Mouse (Mus musculus) induced T-regulatory cell, adult 2 months (primary cell): ENCODE results near the gene Slu7.

Source experiments
- DNase-seq: peaks from one replicate; pipeline ENCODE4 v3.0.0-alpha.2; 2012; ENCODE audit warnings: low read depth

Slu7 gene

DNA sequence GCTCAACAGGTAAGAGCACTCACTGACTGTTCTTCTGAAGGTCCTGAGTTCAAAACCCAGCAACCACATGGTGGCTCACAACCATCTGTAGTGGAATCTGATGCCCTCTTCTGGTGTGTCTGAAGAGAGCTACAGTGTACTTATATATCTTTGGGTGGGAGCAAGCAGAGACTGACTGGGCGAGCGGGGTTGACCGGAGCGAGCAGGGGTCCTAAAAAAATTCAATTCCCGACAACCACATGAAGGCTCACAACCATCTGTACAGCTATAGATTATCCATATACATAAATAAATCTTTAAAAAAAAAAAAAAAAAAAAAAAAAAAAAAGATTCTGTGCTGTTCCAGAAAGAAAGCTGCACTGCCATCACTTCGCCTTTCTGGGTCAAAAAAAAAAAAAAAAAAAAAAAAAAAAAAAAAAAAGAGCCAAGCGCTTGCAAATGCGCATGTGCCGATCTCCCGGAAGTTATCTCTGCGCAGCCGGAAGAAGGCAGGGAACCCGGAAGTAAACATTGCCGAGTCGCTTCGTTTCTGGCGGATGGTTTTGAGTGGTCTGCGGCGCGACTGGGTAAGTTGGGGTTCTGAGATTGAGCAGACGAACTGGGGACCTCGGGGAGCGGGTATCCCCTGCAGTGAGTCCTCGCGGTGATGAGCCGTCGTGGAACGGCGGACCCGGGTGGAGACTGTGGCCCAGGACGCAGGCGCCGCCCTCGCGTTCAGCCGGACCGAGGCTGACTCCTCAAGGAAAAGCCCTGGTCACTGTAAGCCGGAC is at the start of gene Slu7:
Slu7 (plus strand) TSS at position 491 of the 770 bp plus-strand sequence.
- DNase-seq, result peak; percentile 93

DNA sequence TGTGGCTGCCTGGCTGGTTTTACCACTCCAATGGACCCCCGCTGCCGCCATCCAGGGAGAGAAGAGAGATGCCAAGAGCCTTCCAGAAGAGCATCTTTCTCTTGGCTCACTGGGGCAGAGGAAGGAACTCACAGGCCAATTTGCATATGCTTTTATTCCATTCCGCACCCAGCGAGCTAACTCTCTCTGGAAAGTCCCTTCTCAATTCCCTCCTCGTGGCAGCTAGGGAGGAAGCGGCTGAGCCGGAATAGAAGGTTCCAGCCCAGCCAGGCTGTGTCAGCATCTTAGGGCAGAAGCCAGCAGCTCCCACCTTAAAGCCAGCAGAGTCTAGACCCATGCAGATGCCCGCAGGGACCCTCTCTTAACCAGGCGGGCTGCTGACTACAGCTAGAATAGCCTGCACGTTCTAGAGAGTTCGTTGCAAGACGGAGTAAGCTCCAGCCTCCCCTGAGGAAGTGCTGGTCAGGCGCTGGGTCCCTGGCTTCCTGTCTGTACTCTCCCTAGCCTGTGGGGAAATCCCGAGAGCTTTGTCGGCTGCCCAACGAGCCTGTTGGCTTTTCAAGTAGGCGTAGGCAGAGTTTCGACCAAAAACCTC is 48.4 kb upstream of the Slu7 start:
- peak; percentile 95 for DNase-seq

DNA sequence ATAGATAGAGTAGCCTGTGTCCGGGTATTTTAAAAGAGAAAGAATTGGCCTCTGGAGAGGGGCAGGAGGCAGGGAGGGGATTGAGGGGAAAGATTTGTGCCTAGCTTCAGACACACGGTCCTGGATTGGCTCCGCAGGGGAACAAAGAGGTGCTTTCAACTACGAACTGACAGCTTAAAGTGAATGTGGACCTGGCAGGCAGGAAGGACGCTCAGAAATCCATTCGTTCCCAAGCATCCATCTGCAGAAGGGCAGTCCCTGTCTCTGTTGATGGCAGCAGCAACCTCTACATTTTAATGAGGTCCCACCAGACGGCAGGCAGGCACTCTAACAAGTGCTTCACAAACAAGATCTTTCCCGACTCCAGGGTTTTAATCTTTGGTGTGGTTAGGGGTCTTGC is 47.8 kb upstream of the Slu7 start:
- DNase-seq, result no peak

DNA sequence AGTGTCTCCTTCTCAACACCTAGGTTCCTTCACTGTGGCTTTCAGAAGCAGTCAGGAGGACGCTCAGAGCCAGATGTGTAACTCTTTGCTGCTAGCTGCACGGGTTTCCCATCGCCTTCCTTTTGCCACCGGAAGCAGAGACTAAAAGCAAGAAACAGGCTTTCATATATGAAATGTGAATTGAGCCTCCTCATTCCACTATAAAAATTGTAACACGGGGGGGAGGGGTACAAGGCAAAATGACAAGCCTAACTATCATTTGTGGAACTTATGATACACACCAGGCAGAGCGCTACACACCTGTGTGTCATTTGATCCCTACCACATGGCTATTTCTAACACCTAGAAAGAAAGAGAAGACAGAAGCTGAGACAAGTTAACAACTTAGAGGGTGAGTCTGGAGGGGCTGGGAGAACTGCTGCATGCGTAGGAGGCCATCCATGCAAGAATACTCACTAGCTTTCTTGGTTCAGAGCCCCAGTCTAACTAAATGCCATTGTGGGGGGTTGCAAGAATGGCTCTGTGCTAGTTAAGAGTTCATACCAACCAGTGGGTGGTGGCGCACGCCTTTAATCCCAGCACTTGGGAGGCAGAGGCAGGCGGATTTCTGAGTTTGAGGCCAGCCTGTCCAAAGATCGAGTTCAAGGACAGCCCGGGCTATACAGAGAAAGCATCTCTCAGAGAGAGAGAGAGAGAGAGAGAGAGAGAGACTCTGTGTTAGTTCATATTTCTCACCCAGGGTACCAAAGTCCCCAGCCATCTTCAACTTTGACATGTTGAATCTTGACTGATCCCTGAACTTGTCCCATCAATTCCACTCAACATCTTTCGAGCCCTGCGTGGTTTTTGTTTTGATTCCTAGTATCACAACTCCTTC is 46.3 kb upstream of the Slu7 start:
- peak; percentile 79 for DNase-seq

DNA sequence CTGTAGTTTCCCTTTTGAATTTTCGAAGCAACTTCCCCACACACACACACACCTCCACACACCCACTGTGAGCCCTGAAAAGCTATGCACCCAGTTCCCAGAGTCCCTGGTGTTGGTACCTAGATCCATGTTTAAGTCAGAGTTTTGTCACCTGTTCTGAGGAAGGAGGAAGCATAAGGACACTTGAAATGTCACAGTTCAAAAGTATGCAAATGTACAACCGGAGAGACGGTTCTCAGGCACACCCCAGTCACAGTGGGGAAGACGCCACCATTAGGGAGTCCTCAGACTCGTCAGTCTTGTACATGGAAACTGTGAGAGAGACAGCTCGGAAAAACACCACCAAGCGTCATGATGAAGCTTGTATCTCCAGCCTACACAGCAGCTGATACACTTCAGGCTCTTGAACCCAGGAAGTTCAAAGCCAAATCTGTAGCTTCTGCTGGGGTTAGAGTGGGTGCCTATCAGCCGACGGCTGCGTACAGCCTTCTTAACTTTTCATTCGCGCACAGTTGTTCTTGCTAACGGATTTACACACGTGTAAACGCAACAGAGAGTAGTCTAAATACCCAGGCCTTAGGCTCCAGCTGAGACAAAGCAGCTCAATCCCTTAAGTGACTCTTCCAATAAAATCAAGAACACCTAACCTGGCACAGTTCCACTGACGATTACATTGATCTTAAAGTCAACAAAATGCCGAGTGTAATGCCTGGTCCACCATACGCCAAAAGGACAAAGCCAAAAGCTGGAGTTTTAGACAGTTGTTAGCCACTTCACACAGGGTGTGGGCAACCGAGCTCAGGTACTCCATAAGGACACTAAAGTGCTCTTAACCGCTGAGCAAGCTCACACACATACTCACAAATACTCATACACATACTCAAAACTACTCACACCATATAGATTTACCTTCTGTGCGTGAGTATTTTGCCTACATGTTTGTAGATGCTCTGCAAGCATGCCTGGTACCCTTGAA is 45.1 kb upstream of the Slu7 start:
- DNase-seq, result peak; percentile 92

DNA sequence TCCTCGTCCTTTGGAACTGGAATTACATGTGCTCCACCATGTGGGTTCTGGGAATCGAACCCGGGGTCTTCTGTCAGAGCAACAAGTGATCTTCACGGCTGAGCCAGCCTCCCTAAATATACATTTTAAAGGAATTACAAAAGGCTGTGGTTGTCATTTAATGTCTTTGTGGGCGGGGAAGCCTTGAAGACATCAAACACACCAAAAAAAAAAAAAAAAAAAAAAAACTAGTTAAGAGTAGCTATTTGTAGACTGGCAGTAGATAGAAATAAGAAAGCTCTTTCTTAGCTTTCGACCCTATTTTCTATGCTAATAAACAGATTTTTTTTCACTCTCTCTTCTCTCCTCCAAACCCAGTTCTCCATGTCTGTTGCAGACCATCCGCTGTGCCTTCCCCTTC is 44.4 kb upstream of the Slu7 start:
- DNase-seq, result no peak

DNA sequence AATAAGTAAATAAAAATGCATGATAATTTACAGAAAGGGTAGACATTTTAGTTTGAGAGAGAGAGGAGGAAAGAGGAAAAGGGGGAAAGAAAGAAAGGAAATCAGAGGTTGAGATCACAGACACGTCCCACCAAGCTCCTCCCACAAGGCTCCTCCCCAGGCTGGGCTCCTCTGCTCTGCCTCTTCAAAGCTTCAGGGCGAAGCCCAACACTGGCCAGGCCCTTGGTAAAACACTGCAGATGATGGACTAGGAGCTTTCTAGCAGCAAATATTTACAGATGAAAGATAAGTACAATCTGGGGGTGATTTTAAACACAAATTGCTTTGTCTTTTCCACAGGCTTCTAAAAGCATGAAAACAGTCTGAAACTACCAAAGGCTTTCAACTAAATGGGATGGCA is 40.8 kb upstream of the Slu7 start:
- peak; percentile 53 for DNase-seq

DNA sequence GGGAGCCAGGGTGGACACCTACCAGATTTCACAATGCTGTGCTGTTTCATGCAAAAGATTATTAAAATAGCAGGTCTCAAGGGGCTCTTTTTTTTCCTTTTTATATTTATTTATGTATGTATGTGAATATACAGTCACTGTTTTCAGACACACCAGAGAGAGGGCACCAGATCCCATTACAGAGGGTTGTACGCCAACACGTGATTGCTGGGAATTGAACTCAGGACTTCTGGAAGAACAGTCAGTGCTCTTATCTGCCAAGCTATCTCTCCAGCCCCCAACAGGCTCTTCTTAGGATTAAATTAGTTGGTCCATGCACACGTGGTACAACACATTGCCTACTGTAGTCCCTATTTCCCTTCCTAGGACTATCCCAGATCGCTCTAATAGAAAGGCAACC is 40.2 kb upstream of the Slu7 start:
- no peak for DNase-seq

DNA sequence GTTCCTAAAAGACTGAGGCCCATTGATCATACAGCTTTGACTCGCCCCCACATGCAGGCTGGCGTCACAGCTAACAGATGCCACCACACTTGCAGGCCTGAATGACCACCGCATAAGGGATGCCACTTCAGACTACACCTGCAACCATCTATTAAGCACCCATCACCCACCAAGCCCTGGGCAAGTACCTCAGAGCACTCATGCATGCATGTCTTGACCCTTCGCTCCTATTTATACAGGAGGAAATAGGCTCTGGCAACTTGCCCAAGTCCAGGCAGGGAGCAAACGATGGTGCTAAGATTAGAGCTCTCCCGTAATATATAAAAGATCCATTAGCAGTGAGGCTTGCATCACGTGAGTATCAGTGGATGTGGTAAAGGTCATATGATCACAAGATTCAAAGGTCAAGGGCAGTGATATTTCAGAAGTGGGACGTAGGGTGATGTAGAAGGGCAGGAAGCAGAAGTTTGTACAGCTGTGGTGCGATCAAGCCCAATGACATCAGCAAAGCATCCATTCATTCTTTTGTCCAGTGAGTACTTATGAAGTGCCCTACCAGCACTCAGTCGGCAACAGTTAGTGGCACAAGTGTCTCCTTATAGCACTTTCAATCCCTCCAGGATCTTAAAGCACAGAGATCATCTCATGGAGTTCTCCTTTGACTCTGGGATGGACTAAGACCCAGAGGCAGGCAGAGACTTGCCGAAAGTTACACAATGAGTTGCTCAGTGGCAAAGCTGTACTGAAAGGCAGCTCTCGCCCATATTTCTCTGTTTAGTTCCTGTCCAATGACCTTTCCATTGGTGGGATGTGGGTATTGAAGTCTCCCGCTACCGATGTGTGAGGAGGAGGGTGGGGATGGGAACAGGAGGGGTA is 38.2 kb upstream of the Slu7 start:
- peak; percentile 42 for DNase-seq

DNA sequence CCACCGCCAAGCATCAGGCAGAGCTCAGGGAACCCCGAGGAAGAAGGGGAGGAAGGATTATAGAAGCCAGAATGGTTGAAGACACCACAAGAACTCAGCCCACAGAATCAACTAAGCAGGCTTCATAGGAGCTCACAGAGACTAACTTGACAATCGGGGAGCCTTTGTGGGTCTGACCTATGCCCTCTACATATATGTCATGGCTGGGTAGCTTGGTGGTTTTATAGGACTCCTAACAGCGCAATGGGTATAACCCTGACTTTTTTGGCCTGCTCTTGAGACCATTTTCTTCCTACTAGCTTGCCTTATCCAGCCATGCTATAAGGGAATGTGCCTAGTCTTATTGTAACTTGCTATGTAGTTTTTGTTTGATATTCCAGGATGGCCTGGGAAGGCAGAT is 37.3 kb upstream of the Slu7 start:
- no peak for DNase-seq

DNA sequence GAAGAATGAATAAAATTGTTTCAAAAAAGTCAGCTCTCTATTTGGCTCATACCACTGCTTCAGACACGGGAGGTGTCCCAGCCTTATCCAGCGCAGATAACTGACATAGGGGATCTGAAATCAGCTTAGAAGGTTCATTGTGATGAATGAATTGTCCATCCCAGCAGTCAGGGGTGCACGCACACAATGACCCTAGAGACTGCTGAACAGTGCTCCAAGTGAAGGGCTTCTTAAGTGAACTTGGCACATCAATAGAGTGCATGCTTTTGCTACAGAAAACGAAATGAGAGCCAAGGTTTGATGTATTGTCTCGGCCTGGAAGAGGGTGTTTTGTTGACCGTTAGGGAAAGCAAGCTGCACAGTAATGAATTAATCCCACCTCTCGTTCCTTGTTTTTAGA is 36.9 kb upstream of the Slu7 start:
- DNase-seq, result no peak

DNA sequence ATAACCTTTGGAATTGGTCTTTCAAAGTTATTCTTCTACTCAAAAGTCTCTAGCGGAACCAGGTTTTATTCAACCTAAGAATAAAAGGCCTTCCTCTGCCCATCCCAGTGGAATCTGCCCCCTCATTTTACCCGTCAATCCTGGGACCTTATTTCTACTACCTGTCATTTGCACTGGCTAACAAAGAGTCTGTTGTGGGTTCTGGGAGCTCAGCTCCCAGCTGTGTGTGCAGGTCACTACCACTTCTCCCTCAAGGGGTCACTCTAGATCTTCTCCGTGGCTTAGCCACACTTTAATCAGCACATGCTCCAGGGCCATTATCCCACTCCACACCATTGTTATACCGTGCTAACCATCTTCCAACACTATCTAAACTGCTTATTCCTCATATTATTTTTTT is 34.2 kb upstream of the Slu7 start:
- no peak for DNase-seq

DNA sequence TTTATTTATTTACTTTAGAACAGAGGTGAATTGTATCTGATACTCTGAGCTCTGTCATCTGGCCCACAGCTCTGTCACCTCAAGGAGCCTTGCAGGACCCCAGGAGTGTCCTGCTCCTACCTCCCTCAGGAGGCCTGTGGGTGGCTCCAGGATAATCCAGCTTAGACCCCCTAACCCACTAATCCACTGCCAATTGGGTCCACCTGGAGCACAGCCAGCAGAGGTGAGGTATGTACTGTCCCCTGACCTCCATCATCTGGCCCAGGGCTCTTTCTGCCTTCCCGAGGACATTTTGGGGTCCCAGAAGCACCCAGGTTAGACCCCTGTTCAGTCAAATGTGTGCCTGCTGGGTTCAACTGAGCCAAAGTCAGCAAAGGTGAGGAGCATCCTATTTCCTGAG is 33.4 kb upstream of the Slu7 start:
- DNase-seq, result no peak

DNA sequence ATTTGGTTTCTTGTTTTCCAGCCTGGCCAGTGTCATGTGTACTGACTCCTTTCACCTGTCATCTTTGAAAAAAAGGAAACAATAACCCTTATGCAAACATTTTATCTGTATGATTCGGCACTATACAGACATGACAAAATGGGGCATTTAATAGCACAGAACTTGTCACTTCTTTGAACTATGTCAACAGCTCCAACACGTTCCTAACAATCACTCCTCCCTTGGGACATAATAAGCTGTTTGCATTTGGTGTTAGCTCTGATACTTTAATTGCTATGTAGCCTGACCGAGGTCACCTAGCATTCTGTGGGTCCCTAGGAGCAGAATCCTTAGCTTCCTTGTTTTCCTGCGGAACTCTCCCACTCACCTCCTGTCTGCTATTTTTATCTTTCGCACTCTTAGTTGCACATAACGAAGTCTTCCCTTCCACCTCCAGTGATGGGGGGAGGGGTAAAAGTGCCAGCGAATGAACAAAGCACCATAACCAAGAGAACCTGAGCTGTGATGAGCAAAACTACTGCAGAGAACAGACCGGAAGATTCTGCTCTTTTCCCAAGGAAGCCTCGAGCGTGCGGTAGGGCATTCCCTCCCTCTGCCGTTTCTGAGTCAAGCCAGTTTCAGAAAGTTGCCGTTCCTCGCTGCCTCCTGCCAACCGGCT is 29.3 kb upstream of the Slu7 start:
- DNase-seq, result no peak

DNA sequence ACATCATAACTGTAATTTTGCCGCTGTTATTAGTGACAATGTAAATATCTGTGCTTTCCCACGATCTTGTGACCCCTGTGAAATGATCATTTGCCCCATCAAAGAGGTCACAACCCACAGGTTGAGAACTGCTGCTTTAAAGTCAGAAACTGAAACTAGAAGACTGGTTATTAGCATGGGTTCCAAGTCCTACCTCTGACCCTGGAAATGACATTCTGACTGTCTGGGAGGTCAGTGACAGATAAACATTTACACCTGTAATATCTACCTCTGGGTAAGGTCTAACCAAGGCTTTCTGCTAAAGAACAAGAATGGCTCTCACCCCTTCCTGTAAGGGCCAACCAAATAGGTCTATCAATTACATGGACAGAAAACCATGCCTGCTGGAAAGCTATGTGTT is 24.7 kb upstream of the Slu7 start:
- DNase-seq, result no peak

DNA sequence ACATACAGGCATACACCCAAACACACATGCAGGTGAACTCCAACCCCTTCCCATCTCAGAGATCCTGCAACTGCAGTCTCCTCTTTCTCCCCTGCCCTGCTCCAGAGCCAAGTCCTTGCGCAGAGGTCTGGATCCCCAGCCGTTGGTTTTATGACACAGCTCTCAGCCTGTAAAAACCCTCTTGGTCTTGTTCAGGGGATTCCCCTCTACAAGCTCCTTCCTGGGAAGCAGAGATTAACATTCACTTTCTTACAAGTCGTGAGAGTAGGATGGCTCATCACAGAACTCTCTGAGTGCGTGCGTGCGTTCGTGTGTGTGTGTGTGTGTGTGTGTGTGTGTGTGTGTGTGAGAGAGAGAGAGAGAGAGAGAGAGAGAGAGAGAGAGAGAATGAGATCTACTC is 23.3 kb upstream of the Slu7 start:
- peak; percentile 56 for DNase-seq

DNA sequence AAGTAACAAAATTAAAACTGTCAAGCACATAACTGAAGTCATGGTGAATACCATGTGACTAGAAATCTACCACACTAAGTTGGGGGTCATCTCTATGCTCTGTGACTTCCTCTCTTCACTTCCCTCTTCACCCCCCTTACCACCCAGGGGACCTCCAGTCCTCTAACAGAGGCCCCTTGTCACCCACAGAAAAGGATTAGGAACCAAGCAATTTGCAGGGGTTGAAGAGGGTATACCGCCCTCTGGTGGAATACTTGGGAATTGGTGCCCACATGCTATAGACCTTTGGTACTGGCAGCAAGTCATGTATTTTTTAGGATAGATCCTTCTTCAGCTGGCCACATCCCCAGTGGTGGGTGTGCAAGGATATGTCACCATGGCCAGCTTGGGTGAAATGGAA is 22.1 kb upstream of the Slu7 start:
- DNase-seq, result peak; percentile 92

DNA sequence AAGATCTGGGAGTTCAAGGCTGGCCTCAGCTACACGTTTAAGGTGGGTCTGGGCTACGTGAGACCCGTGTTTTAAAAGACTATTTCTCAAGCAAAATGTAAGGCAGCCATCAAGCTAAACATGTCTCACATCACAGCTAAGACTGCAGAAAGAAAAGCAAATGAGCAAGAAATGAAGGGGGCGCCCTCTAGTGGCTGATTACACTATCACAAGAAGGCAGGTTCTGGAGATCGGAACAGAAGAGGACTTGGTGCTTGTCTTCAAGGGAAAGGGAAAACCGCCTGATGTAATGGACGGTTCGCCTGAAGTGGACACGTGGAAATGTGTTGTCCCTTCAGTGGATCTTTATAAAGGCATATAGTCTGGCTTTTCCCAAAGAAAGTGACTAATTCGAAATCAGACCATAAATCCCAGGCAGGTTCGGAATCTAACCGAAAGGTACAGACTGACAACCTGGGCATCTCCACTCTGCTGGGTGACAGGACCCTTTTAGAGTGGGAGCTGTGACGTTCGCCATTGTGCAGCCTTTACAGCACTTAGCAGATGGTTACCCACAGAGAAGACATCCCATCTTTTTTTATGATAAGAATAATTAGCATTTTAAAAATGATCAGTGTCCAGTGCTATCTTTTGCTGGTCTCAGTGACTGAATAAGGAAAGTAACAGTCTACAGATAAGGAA is 20.6 kb upstream of the Slu7 start:
- peak; percentile 92 for DNase-seq

DNA sequence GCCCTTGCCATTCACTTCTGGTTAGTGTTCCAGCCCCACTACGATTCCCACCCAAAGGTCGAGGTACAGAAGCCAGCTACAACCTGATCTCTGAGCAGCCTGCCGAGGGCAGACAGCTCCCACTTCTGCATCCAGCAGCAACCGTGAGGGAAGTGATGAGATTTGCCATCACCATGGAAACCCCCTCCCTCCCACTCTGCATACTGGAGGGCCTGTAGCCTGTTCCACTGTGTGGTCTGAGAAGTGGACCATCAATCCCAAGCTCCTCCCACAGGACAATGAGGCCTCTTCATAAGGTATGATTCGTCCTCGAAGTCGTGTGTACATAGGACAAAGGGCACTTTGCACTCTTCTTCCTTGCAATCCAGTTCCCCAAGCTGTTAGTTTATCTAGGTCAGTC is 16.3 kb upstream of the Slu7 start:
- DNase-seq, result no peak

DNA sequence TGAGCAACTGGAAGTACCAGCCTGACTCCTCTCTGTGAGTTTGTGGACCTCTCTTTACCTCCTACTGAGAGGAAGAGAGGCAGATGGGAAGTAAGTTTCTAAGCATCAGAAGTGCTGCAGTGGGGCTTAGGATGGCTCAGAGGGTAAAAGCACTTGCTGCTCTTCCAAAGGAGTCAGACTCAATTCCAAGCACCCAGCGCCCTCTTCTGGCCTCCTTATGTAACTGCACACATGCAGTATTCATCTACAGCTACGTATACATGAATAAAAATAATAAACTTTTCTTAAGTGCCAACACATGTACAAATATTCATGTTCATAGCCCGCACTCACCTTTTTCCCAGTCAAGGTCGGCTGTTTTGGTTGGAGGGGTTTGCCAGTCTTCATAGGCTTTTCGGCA is 9.2 kb upstream of the Slu7 start:
- peak; percentile 41 for DNase-seq
